Mouse (Mus musculus) CH12.LX (cell line): ENCODE measurements around the gene Snai3. TPM values are rescaled to one million over a fixed set of nuclear protein-coding genes. Genes with fewer than 3 reads are reported as not detected.

ENCODE experiments used
- DNase-seq: peaks from one replicate; pipeline ENCODE4 v3.0.0-alpha.2; 2013; ENCODE audit errors: extremely low read depth
- H3K27ac ChIP-seq: 2 replicates; pipeline ENCODE4 v1.5.1; 2012; ENCODE audit warnings: low read depth, mild to moderate bottlenecking, control low read depth, moderate library complexity; ENCODE audit not compliant: insufficient read depth
- H3K27me3 ChIP-seq: replicated peaks from 2 replicates; pipeline ENCODE3; 2012; ENCODE audit warnings: inconsistent platforms
- H3K36me3 ChIP-seq, 2 experiments: replicated peaks in 1 of 2; 2 replicates each; pipeline versions ENCODE3 to v1.6.1; 2012; ENCODE audit warnings: inconsistent platforms in 1 of 2, low read length in 1 of 2, mild to moderate bottlenecking in 1 of 2, mixed read lengths in 1 of 2, moderate library complexity in 1 of 2; ENCODE audit not compliant: control insufficient read depth in 1 of 2, insufficient read depth in 1 of 2
- H3K4me1 ChIP-seq, 2 experiments: 2 replicates each; pipeline ENCODE4 v1.6.1; 2012; ENCODE audit warnings: inconsistent platforms in 1 of 2, moderate library complexity in 1 of 2; ENCODE audit not compliant: insufficient read depth in 2 of 2, control insufficient read depth in 1 of 2
- H3K4me2 ChIP-seq: 2 replicates; pipeline ENCODE4 v1.6.1; 2012; ENCODE audit warnings: low read depth, mild to moderate bottlenecking, control low read depth; ENCODE audit not compliant: poor library complexity, insufficient read depth, severe bottlenecking
- H3K4me3 ChIP-seq, 3 experiments: fragments of 150-350 bp in 1 of 3; sonication (generic) in 1 of 3; replicated peaks in 1 of 3; 2 replicates each; pipeline versions ENCODE3 to v1.5.1; 2011 to 2012; ENCODE audit warnings: low read depth in 2 of 3, low read length in 2 of 3, mild to moderate bottlenecking in 2 of 3, moderate library complexity in 2 of 3, control low read depth in 1 of 3, improper control_type of control experiment in 1 of 3, inconsistent platforms in 1 of 3, mixed read lengths in 1 of 3; ENCODE audit not compliant: poor library complexity in 1 of 3
- H3K79me2 ChIP-seq: replicated peaks from 2 replicates; pipeline ENCODE4 v1.6.1; 2012; ENCODE audit warnings: mild to moderate bottlenecking, moderate library complexity; ENCODE audit not compliant: control insufficient read depth, poor library complexity, insufficient read depth, severe bottlenecking; ENCODE audit errors: extremely low read depth
- H3K9ac ChIP-seq: 2 replicates; pipeline ENCODE4 v1.6.1; 2012; ENCODE audit warnings: low read depth, mild to moderate bottlenecking, control low read depth, moderate library complexity; ENCODE audit not compliant: insufficient read depth
- H3K9me3 ChIP-seq: replicated peaks from 2 replicates; pipeline ENCODE3; 2012; ENCODE audit warnings: low read length, inconsistent platforms, mixed read lengths
- BHLHE40 ChIP-seq: IDR thresholded peaks from 2 replicates; pipeline ENCODE4 v1.6.1; 2011; ENCODE audit warnings: mild to moderate bottlenecking, low read depth, low read length, improper control_type of control experiment
- CHD1 ChIP-seq: IDR thresholded peaks from 2 replicates; pipeline ENCODE4 v1.6.1; 2012; ENCODE audit warnings: low read depth, low read length, improper control_type of control experiment, inconsistent platforms
- CTCF ChIP-seq, 2 experiments: IDR thresholded peaks in 1 of 2; conservative IDR thresholded peaks in 1 of 2; 2 replicates each; pipeline ENCODE4 v1.5.1; 2011 to 2012; ENCODE audit warnings: low read depth in 2 of 2, low read length in 2 of 2, improper control_type of control experiment in 1 of 2, inconsistent platforms in 1 of 2, mild to moderate bottlenecking in 1 of 2, moderate library complexity in 1 of 2
- E2F4 ChIP-seq: IDR thresholded peaks from 2 replicates; pipeline ENCODE4 v1.6.1; 2011; ENCODE audit warnings: low read depth, low read length, improper control_type of control experiment; ENCODE audit not compliant: insufficient replicate concordance
- HCFC1 ChIP-seq: IDR thresholded peaks from 2 replicates; pipeline ENCODE4 v1.6.1; 2012; ENCODE audit warnings: low read depth, mild to moderate bottlenecking, inconsistent platforms, low read length, improper control_type of control experiment
- IRF4 ChIP-seq: IDR thresholded peaks from 2 replicates; pipeline ENCODE4 v1.6.1; 2014; ENCODE audit warnings: low read depth, mild to moderate bottlenecking, inconsistent platforms, low read length, improper control_type of control experiment
- JUN ChIP-seq: IDR thresholded peaks from 2 replicates; pipeline ENCODE4 v1.6.1; 2011; ENCODE audit warnings: low read depth, mild to moderate bottlenecking, low read length, improper control_type of control experiment, moderate library complexity; ENCODE audit not compliant: insufficient read depth
- KAT2A ChIP-seq: IDR thresholded peaks from 2 replicates; pipeline ENCODE4 v1.6.1; 2012; ENCODE audit warnings: low read length, improper control_type of control experiment, inconsistent platforms; ENCODE audit not compliant: insufficient replicate concordance
- MEF2A ChIP-seq: IDR thresholded peaks from 2 replicates; pipeline ENCODE4 v1.6.1; 2014; ENCODE audit warnings: low read depth, mild to moderate bottlenecking, inconsistent platforms, low read length, improper control_type of control experiment, borderline replicate concordance
- MXI1 ChIP-seq: IDR thresholded peaks from 2 replicates; pipeline ENCODE4 v1.6.1; 2011; ENCODE audit warnings: mild to moderate bottlenecking, low read depth, low read length, improper control_type of control experiment
- MYC ChIP-seq: IDR thresholded peaks from 2 replicates; pipeline ENCODE4 v1.6.1; 2011; ENCODE audit warnings: low read depth, mild to moderate bottlenecking, improper control_type of control experiment, low read length
- NELFE ChIP-seq: IDR thresholded peaks from 2 replicates; pipeline ENCODE4 v1.6.1; 2011; ENCODE audit warnings: low read depth, low read length, improper control_type of control experiment
- NRF1 ChIP-seq: IDR thresholded peaks from 2 replicates; pipeline ENCODE4 v1.6.1; 2014; ENCODE audit warnings: low read depth, mild to moderate bottlenecking, inconsistent platforms, low read length, improper control_type of control experiment, moderate library complexity
- RAD21 ChIP-seq: IDR thresholded peaks from 2 replicates; pipeline ENCODE4 v1.6.1; 2011; ENCODE audit warnings: low read depth, mild to moderate bottlenecking, low read length, improper control_type of control experiment, moderate library complexity
- SMC3 ChIP-seq: IDR thresholded peaks from 2 replicates; pipeline ENCODE4 v1.6.1; 2011; ENCODE audit warnings: low read depth, low read length, improper control_type of control experiment
- USF1 ChIP-seq: IDR thresholded peaks from 2 replicates; pipeline ENCODE4 v1.6.1; 2014; ENCODE audit warnings: low read depth, mild to moderate bottlenecking, inconsistent platforms, low read length, improper control_type of control experiment
- USF2 ChIP-seq: conservative IDR thresholded peaks from 2 replicates; pipeline ENCODE4 v1.6.1; 2011; ENCODE audit warnings: low read depth, low read length, improper control_type of control experiment
- ZKSCAN1 ChIP-seq: IDR thresholded peaks from 2 replicates; pipeline ENCODE4 v1.6.1; 2012; ENCODE audit warnings: low read depth, inconsistent platforms, low read length, improper control_type of control experiment, borderline replicate concordance
- ZMIZ1 ChIP-seq: IDR thresholded peaks from 2 replicates; pipeline ENCODE4 v1.6.1; 2012; ENCODE audit warnings: low read depth, mild to moderate bottlenecking, inconsistent platforms, low read length, improper control_type of control experiment
- dilution Hi-C: fragments of 300-500 bp; cut with MboI; formaldehyde crosslinking; loops from 2 replicates; pipeline ENCODE4 v1.14.3; 2020; ENCODE audit warnings: low sequenced_read_pairs; ENCODE audit not compliant: extremely low pct_unique_long_range_greater_than_20kb, extremely low pct_ligation_motif_present
- in situ Hi-C: fragments of 300-500 bp; cut with MboI; formaldehyde crosslinking; loops from 3 replicates; pipeline ENCODE4 v1.14.3; 2019; ENCODE audit warnings: low sequenced_read_pairs, low pct_ligation_motif_present, low pct_unique_long_range_greater_than_20kb, mixed read lengths
- polyA plus RNA-seq: library from polyadenylated mRNA; unstranded; fragments of >175 nt; gene quantifications from 2 replicates; pipeline ENCODE4 v1.2.1, GENCODE M21; 2012; ENCODE audit warnings: low read depth; ENCODE audit not compliant: insufficient read length
- total RNA-seq, 2 experiments: library from RNA; depleted of rRNA; stranded (reverse); fragments of 300-350 nt in 1 of 2; fragments of >200 nt in 1 of 2; gene quantifications; 2 replicates each; pipeline ENCODE4 v1.2.3; 2012 to 2014

The Snai3 gene
- total and polyA plus RNA-seq, 3 experiments, result 0.19 to 0.47 (median 0.44) TPM

DNA sequence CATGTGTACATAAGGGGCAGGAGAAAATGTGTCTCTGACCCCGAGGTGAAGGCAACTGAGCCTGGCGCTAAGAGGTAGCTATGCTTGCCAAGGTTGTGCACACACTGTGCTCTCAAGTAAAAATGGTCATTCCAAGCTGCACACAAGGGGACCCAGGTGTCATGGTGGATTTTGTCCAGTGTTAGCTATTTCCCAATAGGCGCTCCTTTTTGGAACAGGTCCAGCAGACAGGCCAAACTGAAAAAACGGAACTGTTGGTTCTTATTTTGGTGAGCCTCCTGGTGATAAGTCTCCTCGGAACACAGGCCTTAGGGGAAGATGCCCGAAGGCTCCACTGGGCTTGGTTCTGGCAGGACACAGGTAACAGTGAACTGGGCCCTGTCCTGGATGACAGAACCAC is 6.1 kb downstream of the Snai3 start:
- no peak for TF ChIP-seq USF1
- no peak for TF ChIP-seq MXI1
- no peak for TF ChIP-seq NRF1
- no peak for TF ChIP-seq MYC
- TF ChIP-seq USF2, result no peak
- no peak for TF ChIP-seq HCFC1
- no peak for TF ChIP-seq CTCF (conservative IDR thresholded peaks at IDR 0.05 in 1 of 2, IDR thresholded peaks at IDR 0.05 in 1 of 2; ENCODE audit: low read depth in 2 of 2, low read length in 2 of 2)
- no peak for TF ChIP-seq KAT2A
- no peak for TF ChIP-seq ZMIZ1
- TF ChIP-seq E2F4, result no peak
- no peak for TF ChIP-seq IRF4
- no peak for TF ChIP-seq SMC3
- TF ChIP-seq ZKSCAN1, result no peak
- TF ChIP-seq RAD21, result no peak
- TF ChIP-seq BHLHE40, result no peak
- no peak for TF ChIP-seq NELFE
- no peak for TF ChIP-seq JUN
- in situ Hi-C loops, result no loop called here
- H3K27ac ChIP-seq, result no peak overlapping the region
- H3K79me2 ChIP-seq, result no peaks in the 10 kb centered on the region
- H3K27me3 ChIP-seq, result peaks cover 20% of the 10 kb centered on the region
- H3K9me3 ChIP-seq, result no peaks in the 10 kb centered on the region
- peaks cover 2 to 24% of the 10 kb centered on the region in 2 experiments; a peak in 3 of 4 replicates for H3K4me1 ChIP-seq
- no peak overlapping the region for H3K9ac ChIP-seq
- no peak overlapping the region for H3K4me2 ChIP-seq
- H3K4me3 ChIP-seq, result no peak overlapping the region
- no peak for DNase-seq
- dilution Hi-C loops, result no loop called here
- H3K36me3 ChIP-seq, result no peaks in the 10 kb centered on the region

GRCm38 (mm10) chr8:122452154-122452553 is 8.4 kb downstream of the Snai3 start:
- Histone ChIP-seq H3K4me1 (peaks cover under 1 to 11% of the 10 kb centered on the region in 2 experiments; a peak in 3 of 4 replicates), H3K4me3 (no peak overlapping the region), H3K9ac (no peak overlapping the region), H3K4me2 (no peak overlapping the region), H3K36me3 (no peaks in the 10 kb centered on the region), H3K9me3 (no peaks in the 10 kb centered on the region), H3K27me3 (peaks cover 8% of the 10 kb centered on the region), H3K79me2 (no peaks in the 10 kb centered on the region), H3K27ac (no peak overlapping the region)
- dilution Hi-C loops, result no loop called here
- DNase-seq, result no peak
- TF ChIP-seq MEF2A (no peak), CHD1 (no peak)
- in situ Hi-C loops, result no loop called here
